Mouse (Mus musculus): Measurements from ENCODE around the gene Rps28. TPM values are rescaled to one million over a fixed set of nuclear protein-coding genes. Genes with fewer than 3 reads are reported as not detected.

The Rps28 gene
- total RNA-seq, 2 experiments from 2014 or later: 756 to 834 TPM

DNA sequence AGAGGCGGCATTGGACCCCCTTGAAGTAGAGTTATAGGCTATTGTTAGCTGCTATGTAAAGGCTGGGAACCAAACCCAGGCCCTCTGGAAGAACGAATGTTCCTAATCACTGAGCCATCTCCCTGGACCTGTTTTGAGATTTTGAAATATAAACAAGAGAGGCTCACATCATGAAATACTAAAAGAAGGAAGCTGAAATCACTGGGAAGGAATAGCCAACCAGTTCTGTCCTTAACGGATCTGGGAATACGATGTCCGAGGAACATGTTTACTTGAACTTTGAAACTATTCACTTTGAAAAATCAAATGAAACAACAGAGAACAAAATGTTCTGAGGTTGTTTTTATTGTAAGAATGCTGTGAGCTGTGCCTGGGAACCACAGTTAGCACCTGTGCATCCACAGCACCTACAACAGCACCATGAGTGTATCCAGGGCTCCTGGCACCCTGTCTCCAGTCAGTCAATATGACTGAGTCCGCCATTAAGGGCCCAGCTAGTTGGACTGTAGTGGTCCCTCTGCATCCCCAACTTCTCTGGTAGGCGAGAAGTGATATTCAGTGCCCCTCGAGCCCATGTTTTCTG lies 49.7 kb downstream of the Rps28 start:
- no peak for DNase-seq (ENCODE audit: low spot score in 2 of 2)

DNA sequence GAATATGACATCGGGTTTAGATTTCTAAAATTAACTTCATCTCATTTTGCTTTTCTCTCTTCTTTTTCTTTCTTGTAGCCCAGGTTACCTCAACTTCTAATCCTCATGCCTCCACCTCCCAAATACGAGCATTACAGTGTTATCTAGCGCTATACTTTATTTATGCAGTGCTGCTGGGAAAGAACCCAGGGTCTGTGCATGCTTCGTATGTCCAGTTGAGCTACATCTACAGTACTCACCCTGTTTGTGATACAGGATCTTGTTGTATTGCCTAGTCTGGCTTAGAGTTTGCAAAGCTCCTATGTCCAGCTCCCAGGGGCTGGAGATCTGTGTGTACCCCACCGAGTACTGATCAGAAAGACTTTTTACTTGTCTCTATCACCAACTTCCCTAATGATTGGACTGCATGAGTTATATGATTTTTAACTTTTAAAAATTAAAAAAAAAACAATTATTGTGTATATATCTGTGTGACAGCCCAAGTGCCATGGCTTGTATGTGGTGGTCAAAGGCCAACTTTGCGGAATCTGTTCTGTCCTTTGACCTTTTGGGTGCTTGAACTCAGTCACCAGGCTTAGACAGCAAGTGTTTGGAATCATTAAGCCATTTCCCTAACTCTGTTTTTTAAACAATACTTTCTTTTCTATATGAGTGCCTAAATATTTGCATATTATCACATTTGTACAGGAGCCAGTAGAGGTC lies 50.3 kb downstream of the Rps28 start:
- no peak for DNase-seq (ENCODE audit: low spot score in 2 of 2)

DNA sequence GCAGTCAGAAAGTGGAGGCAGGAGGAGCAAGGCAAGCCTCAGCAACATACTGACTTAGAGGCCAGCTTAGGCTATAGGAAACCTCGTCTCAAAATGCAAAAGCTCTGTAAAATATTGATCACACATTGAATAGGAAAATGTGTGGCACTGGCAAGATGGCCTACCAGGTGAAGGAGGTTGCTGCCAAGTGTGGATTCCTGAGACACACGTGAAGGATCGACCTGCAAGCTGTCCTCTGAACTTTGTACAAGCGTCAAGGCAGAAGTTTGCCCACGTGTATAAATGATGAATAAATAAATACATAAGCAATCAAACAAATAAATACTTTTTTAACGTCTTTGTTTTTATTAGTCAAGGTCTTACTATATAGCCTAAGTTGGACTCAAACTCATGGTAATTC lies 50.9 kb downstream of the Rps28 start:
- DNase-seq (ENCODE audit: low spot score in 2 of 2): no peak

DNA sequence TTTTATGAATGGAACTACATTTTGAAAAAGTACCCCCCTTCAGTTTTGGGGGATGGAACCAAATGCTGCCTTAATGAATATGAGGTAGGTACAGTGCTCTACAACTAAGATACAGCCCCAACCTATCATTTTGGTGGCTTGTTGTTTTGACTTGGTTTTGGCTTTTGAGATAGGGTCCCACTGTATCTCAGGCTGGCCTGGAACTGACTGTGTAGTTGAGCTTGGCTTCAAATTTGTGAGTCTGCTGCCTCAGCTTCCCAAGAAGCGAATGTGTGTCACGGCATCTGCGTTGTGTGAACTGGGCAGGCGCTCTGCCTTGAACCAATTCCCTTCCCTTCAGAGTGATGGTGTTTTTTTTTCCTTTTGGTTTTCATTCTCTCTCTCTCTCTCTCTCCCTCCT lies 52.7 kb downstream of the Rps28 start:
- DNase-seq (ENCODE audit: low spot score in 2 of 2): no peak

Other genes starting within 250 kb of the Rps28 start
- 10 to 100 TPM; 43.8 to 47.2 TPM for gene Zfp414, start 195.5 kb downstream of the Rps28 start, total RNA-seq (2021)
- gene Pram1, start 186.5 kb downstream of the Rps28 start, total RNA-seq (2021): under 1 TPM in 1 of 2 experiments, not detected in 1; 0.30 TPM
- gene Hnrnpm, start 137.7 kb downstream of the Rps28 start, total RNA-seq (2021): 100 to 1,000 TPM; 136 to 150 TPM
- 10 to 100 TPM; 86.2 to 87.1 TPM for gene March2, start 105.9 kb downstream of the Rps28 start, total RNA-seq (2021)
- 100 to 1,000 TPM; 341 to 345 TPM for gene Rab11b, start 64.0 kb downstream of the Rps28 start, total RNA-seq (2021)
- gene Angptl4, start 42.7 kb downstream of the Rps28 start, total RNA-seq (2021): 1 to 10 TPM; 2.6 to 3.5 TPM
- gene Kank3, start 14.0 kb downstream of the Rps28 start, total RNA-seq (2021): 10 to 100 TPM; 27.6 to 28.8 TPM
- gene Ndufa7, start within 50 bp of the Rps28 start, total RNA-seq (2021): 100 to 1,000 TPM; 199 to 208 TPM
- gene Cd320, start 18.5 kb upstream of the Rps28 start, total RNA-seq (2021): 10 to 100 TPM; 20.4 to 23.3 TPM
- not detected for gene Gm7029, start 49.3 kb upstream of the Rps28 start, total RNA-seq (2021)
- gene Kifc1, start 66.1 kb upstream of the Rps28 start, total RNA-seq (2021): 1 to 10 TPM; 1.8 to 2.6 TPM
- under 1 TPM in 1 of 2 experiments, not detected in 1; 0.42 TPM for gene Platr17, start 80.6 kb upstream of the Rps28 start, total RNA-seq (2021)
- 10 to 100 TPM; 29.6 to 32.9 TPM for gene Daxx, start 84.9 kb upstream of the Rps28 start, total RNA-seq (2021)
- gene Tapbp, start 91.3 kb upstream of the Rps28 start, total RNA-seq (2021): 10 to 100 TPM; 38.3 to 38.5 TPM
- gene Zbtb22, start 91.3 kb upstream of the Rps28 start, total RNA-seq (2021): 10 to 100 TPM; 34.3 to 34.4 TPM
- 10 to 100 TPM; 61.9 to 63.0 TPM for gene Rgl2, start 105.0 kb upstream of the Rps28 start, total RNA-seq (2021)
- 10 to 100 TPM; 94.9 to 95.8 TPM for gene Pfdn6, start 115.8 kb upstream of the Rps28 start, total RNA-seq (2021)
- 10 to 100 TPM; 13.2 to 15.5 TPM for gene Wdr46, start 116.1 kb upstream of the Rps28 start, total RNA-seq (2021)
- 1 to 10 TPM; 5.1 to 5.2 TPM for gene B3galt4, start 126.9 kb upstream of the Rps28 start, total RNA-seq (2021)
- 10 to 100 TPM; 76.1 to 79.8 TPM for gene Vps52, start 131.2 kb upstream of the Rps28 start, total RNA-seq (2021)
- 100 to 1,000 TPM; 319 to 336 TPM for gene Rps18, start 131.4 kb upstream of the Rps28 start, total RNA-seq (2021)
- 10 to 100 TPM; 25.5 to 26.9 TPM for gene H2-K1, start 175.8 kb upstream of the Rps28 start, total RNA-seq (2021)
- 10 to 100 TPM; 39.0 to 40.8 TPM for gene Ring1, start 200.1 kb upstream of the Rps28 start, total RNA-seq (2021)
- 10 to 100 TPM; 59.7 to 63.9 TPM for gene H2-Ke6, start 203.5 kb upstream of the Rps28 start, total RNA-seq (2021)
- 100 to 1,000 TPM in 1 of 2 experiments, 10 to 100 TPM in 1; 90.7 to 105 TPM for gene Slc39a7, start 207.1 kb upstream of the Rps28 start, total RNA-seq (2021)
- 10 to 100 TPM; 77.1 to 85.8 TPM for gene Rxrb, start 207.2 kb upstream of the Rps28 start, total RNA-seq (2021)
- 10 to 100 TPM; 22.5 to 23.4 TPM for gene Col11a2, start 214.9 kb upstream of the Rps28 start, total RNA-seq (2021)

All from layer of hippocampus, adult 18-20 months (tissue).